Mouse (Mus musculus) kidney, adult 2 months (tissue): ENCODE measurements at regions not wholly inside any gene's neighbourhood (a gene's known extent, or its start where the extent isn't known, plus 50 kb on each side); places are given as distances from the start of the nearest gene placed in this dataset.
"Not testable (repeated sequence)": the region's sequence is repeated elsewhere in the genome, so short reads cannot be mapped to it uniquely, and the experiment has no call there.

ENCODE experiments used
- CTCF ChIP-seq: fragments of 200-500 bp; conservative IDR thresholded peaks from 2 replicates; pipeline ENCODE4 v1.5.1; 2011; ENCODE audit warnings: low read depth, mild to moderate bottlenecking, control low read depth, low read length, moderate library complexity, mixed read lengths; ENCODE audit not compliant: insufficient read depth, insufficient read length
- POLR2A ChIP-seq: fragments of 200-500 bp; IDR thresholded peaks from one replicate; pipeline ENCODE4 v1.6.1; 2011; ENCODE audit warnings: low read depth, low read length, control low read depth

- not testable (repeated sequence) for TF ChIP-seq CTCF, POLR2A
Measured at GRCm38 (mm10) chr12:115865059-115865756, 182.3 kb upstream of the Zfp386 start.
